Mouse (Mus musculus) adipocyte (in vitro differentiated cells): ENCODE measurements around the gene Tuba1a.
A peak's percentile ranks its signal among the peaks of the same experiment; 100 is the strongest.

ENCODE experiments used
- DNase-seq: peaks from one replicate; pipeline ENCODE4 v3.0.0-alpha.2; 2016; ENCODE audit warnings: low spot score

The Tuba1a gene

GRCm38 (mm10) chr15:98953401-98954356, at the start of gene Tuba1a, which contains the start of gene Gm49450:
Tuba1a (minus strand) TSS chr15:98953703.
Gm49450 (minus strand) TSS chr15:98953551.
- peak; percentile 78 for DNase-seq

GRCm38 (mm10) chr15:99001451-99001931, 48.0 kb upstream of the Tuba1a start:
- DNase-seq: no peak

GRCm38 (mm10) chr15:99000535-99001283, 47.2 kb upstream of the Tuba1a start:
- peak; percentile 91 for DNase-seq

GRCm38 (mm10) chr15:98998775-98999157, 45.3 kb upstream of the Tuba1a start:
- no peak for DNase-seq

GRCm38 (mm10) chr15:98997938-98998774, 44.7 kb upstream of the Tuba1a start:
- DNase-seq: peak; percentile 65

- DNase-seq: no peak
Measured at GRCm38 (mm10) chr15:98996840-98997239, 43.3 kb upstream of the Tuba1a start.

- DNase-seq: no peak
Measured at GRCm38 (mm10) chr15:98994957-98995520, 41.5 kb upstream of the Tuba1a start.

GRCm38 (mm10) chr15:98993865-98994264, 40.4 kb upstream of the Tuba1a start:
- DNase-seq: peak; percentile 96

GRCm38 (mm10) chr15:98993093-98993793, 39.7 kb upstream of the Tuba1a start:
- DNase-seq: peak; percentile 94

GRCm38 (mm10) chr15:98992086-98992912, 38.8 kb upstream of the Tuba1a start:
- no peak for DNase-seq

GRCm38 (mm10) chr15:98991540-98992050, 38.1 kb upstream of the Tuba1a start:
- no peak for DNase-seq

- DNase-seq: no peak
Measured at GRCm38 (mm10) chr15:98990669-98991539, 37.4 kb upstream of the Tuba1a start.

- DNase-seq: no peak
Measured at GRCm38 (mm10) chr15:98989701-98990430, 36.4 kb upstream of the Tuba1a start.

GRCm38 (mm10) chr15:98988787-98989186, 35.3 kb upstream of the Tuba1a start:
- no peak for DNase-seq

- peak; percentile 63 for DNase-seq
Measured at GRCm38 (mm10) chr15:98987661-98988181, 34.2 kb upstream of the Tuba1a start.

GRCm38 (mm10) chr15:98987077-98987630, 33.7 kb upstream of the Tuba1a start:
- DNase-seq: peak; percentile 92

- DNase-seq: no peak
Measured at GRCm38 (mm10) chr15:98985982-98986715, 32.6 kb upstream of the Tuba1a start.
